In the genomic region with DNA sequence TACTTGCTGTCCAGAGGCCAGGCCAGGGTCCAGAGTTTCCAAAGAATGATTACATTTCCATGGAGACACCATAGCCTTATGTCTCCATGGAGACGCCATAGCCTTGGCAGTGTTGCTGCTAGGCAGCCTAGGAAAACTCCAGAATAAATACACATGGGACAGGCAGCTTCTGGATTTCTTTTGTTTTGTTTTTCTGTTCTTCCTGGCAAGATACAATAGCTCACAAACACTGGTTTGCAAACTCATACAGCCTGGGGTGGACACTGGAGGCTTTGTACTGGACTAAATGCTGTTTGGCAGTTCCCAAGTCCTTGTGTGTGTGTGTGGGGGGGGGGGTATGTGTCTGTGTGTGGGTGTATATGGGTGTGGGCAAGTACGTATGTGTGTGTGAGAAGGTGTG, we compare ENCODE assay signal across 12 mouse cellular contexts. TPM values are rescaled to one million over a fixed set of nuclear protein-coding genes. Genes with fewer than 3 reads are reported as not detected.
A peak's percentile ranks its signal among the peaks of the same experiment; 100 is the strongest.
DNase-seq lines count a peak whose midpoint lies in the region; ATAC-seq lines count a peak whose summit lies in the region.
"Had no signal": no experiment of that assay in that cellular context is flagged by ENCODE, and none has a peak within 500 bp of the region (broad histone marks: within the 10 kb centered on the region; RNA-seq: fewer than 3 reads in every experiment).

No protein-coding gene starts in this region.

- no peaks in the 10 kb centered on the region for H3K27me3 ChIP-seq in lung, embryonic 16.5 days (ENCODE audit: control insufficient read depth, insufficient read depth, low read depth, low read length)
- H3K27me3 ChIP-seq in embryonic facial prominence, embryonic 10.5 days (replicated peaks; ENCODE audit: low read depth, poor library complexity, severe bottlenecking), result no peaks in the 10 kb centered on the region
- H3K27me3 ChIP-seq in hindbrain, embryonic 15.5 days, result no peaks in the 10 kb centered on the region
- H3K27me3 ChIP-seq in stomach, embryonic 14.5 days (ENCODE audit: control insufficient read depth, insufficient read depth, low read length), result 0 out of 2 replicates have a peak, but pooled peaks cover 2% of the 10 kb centered on the region
- H3K27me3 ChIP-seq: limb, embryonic 12.5 days had no signal

- no peaks in the 10 kb centered on the region for H3K36me3 ChIP-seq in lung, embryonic 16.5 days (ENCODE audit: control insufficient read depth, insufficient read depth, low read length)
- no peaks in the 10 kb centered on the region for H3K36me3 ChIP-seq in embryonic facial prominence, embryonic 10.5 days (replicated peaks)
- no peaks in the 10 kb centered on the region for H3K36me3 ChIP-seq in hindbrain, embryonic 15.5 days
- no peaks in the 10 kb centered on the region for H3K36me3 ChIP-seq in stomach, embryonic 14.5 days (ENCODE audit: control insufficient read depth, insufficient read depth, low read length)
- H3K36me3 ChIP-seq: limb, embryonic 12.5 days had no signal

- H3K27ac ChIP-seq in lung, embryonic 16.5 days (ENCODE audit: low read length), result no peak overlapping the region
- no peak overlapping the region for H3K27ac ChIP-seq in embryonic facial prominence, embryonic 10.5 days (replicated peaks)
- H3K27ac ChIP-seq in hindbrain, embryonic 15.5 days (replicated peaks), result no peak overlapping the region
- H3K27ac ChIP-seq in stomach, embryonic 14.5 days (ENCODE audit: low read length), result no peak overlapping the region
- H3K27ac ChIP-seq: gastrocnemius, adult 2 months; limb, embryonic 12.5 days had no signal

- no peak overlapping the region for H3K9ac ChIP-seq in lung, embryonic 16.5 days (ENCODE audit: low read length)
- H3K9ac ChIP-seq in hindbrain, embryonic 15.5 days, result no peak overlapping the region
- H3K9ac ChIP-seq in stomach, embryonic 14.5 days (replicated peaks; ENCODE audit: low read depth, low read length), result no peak overlapping the region
- H3K9ac ChIP-seq: limb, embryonic 12.5 days had no signal

- H3K4me2 ChIP-seq in lung, embryonic 16.5 days (ENCODE audit: low read depth, low read length), result no peak overlapping the region
- no peak overlapping the region for H3K4me2 ChIP-seq in hindbrain, embryonic 15.5 days
- H3K4me2 ChIP-seq in stomach, embryonic 14.5 days (replicated peaks; ENCODE audit: low read depth, low read length), result no peak overlapping the region
- H3K4me2 ChIP-seq: limb, embryonic 12.5 days had no signal

- no peaks in the 10 kb centered on the region for H3K4me1 ChIP-seq in lung, embryonic 16.5 days (replicated peaks; ENCODE audit: control insufficient read depth, insufficient read depth, low read length)
- peaks cover 20% of the 10 kb centered on the region; the same call in 1 of the 2 replicates for H3K4me1 ChIP-seq in embryonic facial prominence, embryonic 10.5 days
- peaks cover 9% of the 10 kb centered on the region for H3K4me1 ChIP-seq in hindbrain, embryonic 15.5 days (replicated peaks)
- H3K4me1 ChIP-seq in stomach, embryonic 14.5 days (ENCODE audit: control insufficient read depth, insufficient read depth, low read length), result no peaks in the 10 kb centered on the region

- 52% methylated on average over 2 of the region's 2 CpGs for WGBS in lung, embryonic 16.5 days
- 81% methylated on average over 2 of the region's 2 CpGs for WGBS in embryonic facial prominence, embryonic 10.5 days
- 8% methylated on average over 2 of the region's 2 CpGs for WGBS in hindbrain, embryonic 15.5 days
- WGBS in stomach, embryonic 14.5 days, result 59% methylated on average over 2 of the region's 2 CpGs

- peak; percentile 38; the same call in 1 of the 2 replicates for ATAC-seq in lung, embryonic 16.5 days (ENCODE audit: low read depth)
- ATAC-seq in hindbrain, embryonic 15.5 days (ENCODE audit: low FRiP score, low read depth), result peak; percentile 90
- peak; percentile 74; the same call in 1 of the 2 replicates for ATAC-seq in stomach, embryonic 14.5 days (ENCODE audit: insufficient number of reproducible peaks, insufficient read depth, low FRiP score, low read depth)

- no peak overlapping the region for H3K4me3 ChIP-seq in lung, embryonic 16.5 days (ENCODE audit: low read length)
- no peak overlapping the region for H3K4me3 ChIP-seq in embryonic facial prominence, embryonic 10.5 days
- no peak overlapping the region for H3K4me3 ChIP-seq in hindbrain, embryonic 15.5 days
- no peak overlapping the region for H3K4me3 ChIP-seq in stomach, embryonic 14.5 days (ENCODE audit: low read depth, low read length)
- H3K4me3 ChIP-seq: gastrocnemius, adult 2 months; limb, embryonic 12.5 days; myocyte had no signal

- no peak for DNase-seq in lung, postnatal 36 days
- DNase-seq in embryonic facial prominence, embryonic 10.5 days (ENCODE audit: low spot score), result peak; percentile 15
- DNase-seq in layer of hippocampus, adult 8-10 months (ENCODE audit: low spot score in 2 of 2), result no peak
- no peak for DNase-seq in ovary, postnatal 36 days (ENCODE audit: low spot score)
- DNase-seq: cerebellum, adult 9-11 months; gastrocnemius, adult 2 months; kidney, postnatal 10 days had no signal

- peaks cover under 1% of the 10 kb centered on the region; the same call in 1 of the 2 replicates for H3K9me3 ChIP-seq in lung, embryonic 16.5 days (ENCODE audit: control insufficient read depth, low read length)
- peaks cover 3% of the 10 kb centered on the region; the same call in 1 of the 2 replicates for H3K9me3 ChIP-seq in embryonic facial prominence, embryonic 10.5 days
- peaks cover 3% of the 10 kb centered on the region; the same call in 1 of the 2 replicates for H3K9me3 ChIP-seq in hindbrain, embryonic 15.5 days
- peaks cover 1% of the 10 kb centered on the region; the same call in 1 of the 2 replicates for H3K9me3 ChIP-seq in stomach, embryonic 14.5 days (ENCODE audit: control insufficient read depth, low read depth, low read length)

RNA-seq across cellular contexts. Expression of gene Abcc4, which starts 29.1 kb away (rescaled TPM):
- 2.2 and 2.5 TPM in 2 replicates for polyA plus RNA-seq in lung, embryonic 16.5 days (2015; fragmentation: Nextera tagmentation; extraction: Ambion mirVana)
- polyA plus RNA-seq in embryonic facial prominence, embryonic 10.5 days (2016; fragmentation: Nextera tagmentation; extraction: Ambion mirVana), result 2.6 and 3.2 TPM in 2 replicates
- polyA plus RNA-seq in hindbrain, embryonic 15.5 days (2015; fragmentation: Nextera tagmentation; extraction: Ambion mirVana), result 1.9 and 2.3 TPM in 2 replicates
- 5.0 and 5.6 TPM in 2 replicates for polyA plus RNA-seq in stomach, embryonic 14.5 days (2014; fragmentation: Nextera tagmentation; extraction: Ambion mirVana)
- 10 to 100 TPM in 3 of 4 experiments, 1 to 10 TPM in 1; 8.2 to 10.6 (median 10.1) TPM for total RNA-seq in layer of hippocampus, adult 8-10 months (2022)

RNA-seq across cellular contexts. Expression of gene Cldn10, which starts 52.6 kb away (rescaled TPM):
- 83.5 and 94.0 TPM in 2 replicates for polyA plus RNA-seq in lung, embryonic 16.5 days (2015; fragmentation: Nextera tagmentation; extraction: Ambion mirVana)
- polyA plus RNA-seq in embryonic facial prominence, embryonic 10.5 days (2016; fragmentation: Nextera tagmentation; extraction: Ambion mirVana), result 3.0 and 3.8 TPM in 2 replicates
- 2.9 TPM in 2 replicates for polyA plus RNA-seq in hindbrain, embryonic 15.5 days (2015; fragmentation: Nextera tagmentation; extraction: Ambion mirVana)
- 14.2 and 20.4 TPM in 2 replicates for polyA plus RNA-seq in stomach, embryonic 14.5 days (2014; fragmentation: Nextera tagmentation; extraction: Ambion mirVana)
- 10 to 100 TPM; 33.3 to 41.9 (median 35.4) TPM for total RNA-seq in layer of hippocampus, adult 8-10 months (2022)
- total RNA-seq: gastrocnemius, adult 2 months had no signal
- polyA plus RNA-seq: myocyte had no signal

Comparison
In these comparisons a context has a peak if more than half of its experiments do, and no peak if none do; other contexts are left out.
1. ATAC-seq: peak in every context shown above with its lines; median percentile 90 in hindbrain, embryonic 15.5 days; 74 in stomach, embryonic 14.5 days; 38 in lung, embryonic 16.5 days.